In genomic region chr10:56920711-56921672, GRCm38 (mm10) we compare ENCODE assay signal across 9 mouse cellular contexts.
DNase-seq lines count a peak whose midpoint lies in the region; ATAC-seq lines count a peak whose summit lies in the region.
"Had no signal": no experiment of that assay in that cellular context is flagged by ENCODE, and none has a peak within 500 bp of the region (broad histone marks: within the 10 kb centered on the region; RNA-seq: fewer than 3 reads in every experiment).

No protein-coding gene starts in this region.

- H3K36me3 ChIP-seq in embryonic facial prominence, embryonic 11.5 days (replicated peaks; ENCODE audit: control insufficient read depth, insufficient read depth, low read depth, low read length): no peaks in the 10 kb centered on the region
- no peaks in the 10 kb centered on the region for H3K36me3 ChIP-seq in heart, embryonic 16.5 days (ENCODE audit: control insufficient read depth, insufficient read depth)
- no peaks in the 10 kb centered on the region for H3K36me3 ChIP-seq in neural tube, embryonic 13.5 days

- no peaks in the 10 kb centered on the region for H3K9me3 ChIP-seq in embryonic facial prominence, embryonic 11.5 days (replicated peaks; ENCODE audit: control insufficient read depth, low read length)
- H3K9me3 ChIP-seq in heart, embryonic 16.5 days (replicated peaks; ENCODE audit: control insufficient read depth, low read length): no peaks in the 10 kb centered on the region
- H3K9me3 ChIP-seq in neural tube, embryonic 13.5 days: no peaks in the 10 kb centered on the region

- peak; percentile 13 for DNase-seq in right cerebral cortex, adult 18-20 months
- no peak for DNase-seq in right cerebral cortex, adult 2 months (ENCODE audit: low spot score in 2 of 2)
- peak; percentile 87 for DNase-seq in embryonic facial prominence, embryonic 11.5 days (ENCODE audit: low spot score)
- peak; percentile 70 for DNase-seq in kidney, postnatal 14 days
- no peak for DNase-seq in thymus, postnatal 36 days

- H3K4me1 ChIP-seq in embryonic facial prominence, embryonic 11.5 days (ENCODE audit: control insufficient read depth, insufficient read depth, low read length): peaks cover 2% of the 10 kb centered on the region; the same call in 1 of the 2 replicates
- peaks cover 6% of the 10 kb centered on the region; the same call in 1 of the 2 replicates for H3K4me1 ChIP-seq in heart, embryonic 16.5 days (ENCODE audit: control insufficient read depth, insufficient read depth, low read length)
- H3K4me1 ChIP-seq in neural tube, embryonic 13.5 days (replicated peaks): peaks cover 4% of the 10 kb centered on the region; the same call in 1 of the 2 replicates

- H3K9ac ChIP-seq in embryonic facial prominence, embryonic 11.5 days (replicated peaks; ENCODE audit: low read length): no peak overlapping the region
- H3K9ac ChIP-seq in heart, embryonic 16.5 days (ENCODE audit: low read length): peak overlapping the region; percentile 49
- H3K9ac ChIP-seq in neural tube, embryonic 13.5 days: no peak overlapping the region

- no peaks in the 10 kb centered on the region for H3K27me3 ChIP-seq in embryonic facial prominence, embryonic 11.5 days (ENCODE audit: control insufficient read depth, insufficient read depth, low read length)
- no peaks in the 10 kb centered on the region for H3K27me3 ChIP-seq in heart, embryonic 16.5 days (ENCODE audit: control insufficient read depth, insufficient read depth, low read length)
- no peaks in the 10 kb centered on the region for H3K27me3 ChIP-seq in neural tube, embryonic 13.5 days

- ATAC-seq in embryonic facial prominence, embryonic 11.5 days (replicated peaks; ENCODE audit: insufficient number of reproducible peaks, low FRiP score, low TSS enrichment, low read depth): peak; percentile 83
- peak; percentile 28; the same call in 1 of the 2 replicates for ATAC-seq in heart, embryonic 16.5 days (replicated peaks; ENCODE audit: extremely low read depth, insufficient read depth, low FRiP score)
- ATAC-seq in neural tube, embryonic 13.5 days (ENCODE audit: low read depth): no peak
- ATAC-seq in monocyte, adult 5-6 weeks (replicated peaks; ENCODE audit: insufficient number of reproducible peaks, low FRiP score, low TSS enrichment, poor library complexity, severe bottlenecking): no peak

- peak overlapping the region; percentile 70 for H3K27ac ChIP-seq in embryonic facial prominence, embryonic 11.5 days (replicated peaks; ENCODE audit: low read depth, low read length)
- peak overlapping the region; percentile 9; the same call in 1 of the 2 replicates for H3K27ac ChIP-seq in heart, embryonic 16.5 days (ENCODE audit: low read length)
- H3K27ac ChIP-seq in neural tube, embryonic 13.5 days (replicated peaks): peak overlapping the region; percentile 39
- H3K27ac ChIP-seq: left cerebral cortex, adult 2 months had no signal

- peak overlapping the region; percentile 27 for H3K4me2 ChIP-seq in embryonic facial prominence, embryonic 11.5 days (ENCODE audit: low read depth, low read length)
- peak overlapping the region; percentile 45 for H3K4me2 ChIP-seq in heart, embryonic 16.5 days (ENCODE audit: low read depth, low read length)
- peak overlapping the region; percentile 35 for H3K4me2 ChIP-seq in neural tube, embryonic 13.5 days

- 16% methylated on average over 20 of the region's 20 CpGs for WGBS in embryonic facial prominence, embryonic 11.5 days
- 34% methylated on average over 20 of the region's 20 CpGs for WGBS in heart, embryonic 16.5 days
- 51% methylated on average over 20 of the region's 20 CpGs for WGBS in neural tube, embryonic 13.5 days

- H3K4me3 ChIP-seq in embryonic facial prominence, embryonic 11.5 days (ENCODE audit: low read depth, low read length): no peak overlapping the region
- peak overlapping the region; percentile 9; the same call in 1 of the 2 replicates for H3K4me3 ChIP-seq in heart, embryonic 16.5 days (ENCODE audit: low read length)
- no peak overlapping the region for H3K4me3 ChIP-seq in neural tube, embryonic 13.5 days
- H3K4me3 ChIP-seq: left cerebral cortex, adult 2 months had no signal

Comparison
In these comparisons a context has a peak if more than half of its experiments do, and no peak if none do; other contexts are left out.
1. DNase-seq: peak in right cerebral cortex, adult 18-20 months (single experiment), embryonic facial prominence, embryonic 11.5 days (single experiment) and kidney, postnatal 14 days (single experiment); none in right cerebral cortex, adult 2 months (0 of 2) and thymus, postnatal 36 days (0 of 2).
2. ATAC-seq: peak in embryonic facial prominence, embryonic 11.5 days (single experiment) and heart, embryonic 16.5 days (single experiment); none in neural tube, embryonic 13.5 days (single experiment) and monocyte, adult 5-6 weeks (single experiment).
3. H3K27ac ChIP-seq: peak in every context shown above with its lines; median percentile 70 in embryonic facial prominence, embryonic 11.5 days; 39 in neural tube, embryonic 13.5 days; 9 in heart, embryonic 16.5 days.
4. Peak in every context shown above with its lines, with median percentiles within 50 percentile points of each other: H3K4me2 ChIP-seq.